Mouse (Mus musculus) left cerebral cortex, adult 18-20 months (tissue): ENCODE measurements around the gene Nudt2. TPM values are rescaled to one million over a fixed set of nuclear protein-coding genes. Genes with fewer than 3 reads are reported as not detected.
"Not testable (repeated sequence)": the region's sequence is repeated elsewhere in the genome, so short reads cannot be mapped to it uniquely, and the experiment has no call there.

ENCODE experiments used
- DNase-seq, 2 experiments: peaks; one replicate each; pipeline ENCODE4 v3.0.0; 2021 to 2022; ENCODE audit warnings: low spot score in 2 of 2, mixed read lengths in 1 of 2
- long read RNA-seq, 2 experiments: library from polyadenylated mRNA; stranded (forward); transcript quantifications; one replicate each; pipeline ENCODE4 v2.0.0; 2021
- total RNA-seq, 2 experiments: library from RNA; stranded (reverse); gene quantifications; 2 replicates each; pipeline ENCODE4 v1.2.3; 2021

Nudt2 gene
- total RNA-seq, result 10 to 100 TPM; 31.9 to 33.9 TPM
- long read RNA-seq, experiment 1, transcript Nudt2-201 (3 exons, 845 nt), result major isoform, 15 of 17 reads
- long read RNA-seq, experiment 1, partial matches to known transcripts, result 0 of 17 reads
- long read RNA-seq, experiment 1, other reads (novel, unspliced or antisense), result 2 of 17 reads
- long read RNA-seq, experiment 2, transcript Nudt2-201 (3 exons, 845 nt), result major isoform, 13 of 16 reads
- long read RNA-seq, experiment 2, partial matches to known transcripts, result 0 of 16 reads
- long read RNA-seq, experiment 2, other reads (novel, unspliced or antisense), result 3 of 16 reads

- peak; percentile 96 to 98 for DNase-seq
These were observed at the start of gene Nudt2, which contains the start of gene Kif24 for GRCm38 (mm10) chr4:41464345-41465286. TSS of gene Nudt2 (plus strand) at chr4:41465151. TSS of gene Kif24 (minus strand) at chr4:41464887.

DNA sequence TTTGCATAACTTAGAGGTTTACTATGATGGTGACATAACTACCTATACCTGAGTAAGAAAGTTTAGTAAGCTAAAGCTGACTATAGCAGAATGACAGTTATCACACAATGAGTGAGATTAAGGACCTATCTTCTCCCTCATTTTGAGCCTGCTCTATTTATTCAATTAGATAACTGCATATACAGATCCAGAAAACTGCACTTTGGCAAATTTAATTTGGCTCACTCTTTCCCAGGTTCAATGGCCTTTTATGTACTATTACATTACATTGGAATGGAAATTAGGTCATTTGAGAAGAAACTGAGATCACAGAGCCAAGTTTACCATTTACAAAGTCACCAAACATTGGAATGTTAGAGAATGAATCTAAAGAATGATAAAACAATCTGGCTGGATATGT is 48.0 kb upstream of the Nudt2 start:
- no peak for DNase-seq

DNA sequence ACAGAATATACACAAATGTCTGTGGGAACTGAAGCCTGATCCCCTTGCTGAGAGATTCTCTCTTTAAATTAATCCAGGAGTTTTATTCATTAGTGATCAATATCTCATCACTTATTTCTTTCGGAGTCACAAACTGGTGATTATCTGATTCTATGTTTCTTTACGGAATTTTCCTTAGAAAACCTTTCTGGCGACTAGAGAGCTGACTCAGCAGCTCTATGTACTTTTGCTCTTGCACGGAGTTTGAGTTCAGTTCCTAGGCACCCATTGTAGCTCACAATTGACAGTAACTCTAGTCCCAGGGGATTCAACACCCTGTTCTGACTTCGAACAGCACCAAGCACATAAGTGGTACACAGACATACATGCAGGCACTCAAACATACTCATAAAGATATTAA is 26.0 kb upstream of the Nudt2 start:
- DNase-seq, result no peak

DNA sequence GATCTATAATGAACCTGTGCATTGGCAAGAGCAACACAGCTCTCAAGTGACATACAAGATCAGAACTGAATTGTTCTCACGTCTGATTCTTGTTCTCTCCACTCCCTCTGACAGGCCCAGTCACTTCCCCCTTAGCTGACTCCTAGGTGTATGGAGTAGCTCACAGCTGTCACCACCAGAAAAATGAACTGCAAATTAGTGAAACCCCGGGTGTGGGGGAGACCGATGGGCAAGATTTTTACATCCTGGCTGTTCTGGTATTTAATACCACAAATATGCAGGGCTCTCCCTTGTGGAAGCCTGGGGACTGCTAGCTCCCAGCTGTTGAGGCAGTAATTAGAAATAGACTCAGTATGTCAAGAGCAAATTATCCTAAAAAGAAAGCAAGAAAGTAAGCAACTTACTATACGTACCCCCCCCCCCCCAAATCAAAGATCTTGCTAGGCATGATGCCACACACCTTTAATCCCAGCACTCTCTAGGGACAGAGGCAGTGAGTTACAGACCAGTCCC is 22.1 kb upstream of the Nudt2 start:
- no peak for DNase-seq

DNA sequence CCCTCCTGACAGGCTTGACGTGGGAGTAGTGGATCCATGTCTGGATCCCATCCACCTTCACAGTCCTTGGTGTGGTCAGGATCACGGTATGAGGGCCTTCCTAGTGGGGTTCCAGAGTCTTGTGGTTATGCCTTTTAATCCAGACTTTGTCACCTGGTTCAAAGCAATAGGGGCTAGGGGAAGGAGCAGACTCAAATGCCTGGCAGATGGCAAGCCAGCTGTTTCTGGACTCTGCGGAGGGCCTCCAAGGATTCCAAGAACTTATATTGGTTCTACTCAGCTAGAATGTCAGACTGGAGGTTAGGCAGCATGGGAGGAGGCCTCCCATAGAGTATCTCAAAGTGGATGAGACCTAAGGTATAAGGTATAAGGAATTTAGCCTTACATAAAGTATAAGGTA is 17.4 kb upstream of the Nudt2 start:
- DNase-seq, result no peak

DNA sequence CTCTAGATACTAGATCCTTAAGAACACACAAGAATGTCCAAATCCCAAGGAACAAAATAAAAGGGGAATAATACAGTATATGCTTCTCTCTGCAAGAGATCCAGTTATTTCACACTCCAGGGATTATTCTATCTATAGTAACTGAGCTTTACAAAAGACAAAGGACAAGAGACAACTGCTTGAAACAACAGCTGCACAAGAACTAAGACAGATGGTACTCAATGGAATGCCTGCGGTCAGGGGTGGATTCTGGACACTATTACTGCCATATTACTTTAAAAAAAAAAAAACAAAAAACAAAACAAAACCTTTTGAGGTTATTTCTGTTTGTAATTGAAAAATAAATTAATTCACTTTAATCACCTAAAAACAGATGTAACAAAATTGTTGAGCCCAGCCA is 4.3 kb upstream of the Nudt2 start:
- DNase-seq, result no peak

GRCm38 (mm10) chr4:41463051-41463738 is 1.8 kb upstream of the Nudt2 start:
- not testable (repeated sequence) for DNase-seq

GRCm38 (mm10) chr4:41465287-41465665 is 325 bp downstream of the Nudt2 start:
- no peak for DNase-seq

- DNase-seq, result peak; percentile 65
These were observed 3.6 kb downstream of the Nudt2 start for GRCm38 (mm10) chr4:41468396-41469080.

DNA sequence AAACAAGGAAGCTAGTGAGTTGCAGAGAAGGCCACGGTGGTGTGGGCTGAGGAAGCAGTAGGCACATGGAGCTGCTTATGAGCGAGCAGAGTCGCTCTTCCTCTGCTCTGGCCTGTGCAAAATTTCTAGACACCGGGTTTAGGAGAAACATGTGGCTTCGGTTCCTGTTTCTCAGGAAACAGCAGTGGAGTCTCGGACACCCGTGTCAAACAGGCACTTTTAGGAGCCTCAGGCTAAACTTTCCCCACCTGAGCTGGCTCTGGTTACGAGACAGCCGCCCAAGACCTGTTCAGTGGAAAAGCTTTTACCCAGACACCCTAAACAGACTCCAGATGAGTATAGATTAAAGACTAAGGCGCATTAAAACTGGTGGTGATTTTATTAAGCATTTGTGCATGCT is 4.2 kb downstream of the Nudt2 start:
- no peak for DNase-seq

DNA sequence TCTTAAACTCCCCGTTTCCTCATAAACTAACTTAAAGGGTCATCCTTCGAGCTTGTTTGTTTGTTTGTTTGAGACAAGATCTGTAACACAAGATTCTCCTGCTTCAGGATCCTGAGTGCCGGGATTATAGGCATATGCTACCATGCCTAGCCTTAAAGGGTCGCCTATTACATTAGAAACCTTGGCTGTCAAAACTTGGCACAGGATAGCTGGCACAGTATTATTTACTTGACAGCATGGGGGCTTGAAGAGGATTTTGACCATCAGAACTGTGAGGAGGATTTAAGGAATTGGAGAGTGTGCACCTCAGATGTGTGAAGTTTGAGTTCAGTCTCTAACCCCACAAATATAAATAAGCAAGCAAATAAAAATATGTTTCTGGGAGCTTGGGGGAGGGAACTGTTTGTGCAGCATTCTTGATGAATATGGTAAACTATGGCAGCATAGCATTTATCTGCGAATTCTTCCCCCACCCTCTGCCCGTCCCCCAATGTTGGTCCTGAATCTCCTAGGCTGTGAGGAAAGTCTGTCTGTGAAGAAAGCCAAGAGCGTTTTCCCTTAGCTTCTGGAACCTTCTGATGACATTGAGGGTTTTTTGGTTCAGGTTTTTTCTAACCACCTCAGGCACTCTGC is 5.2 kb downstream of the Nudt2 start:
- DNase-seq, result peak in 1 of 2 experiments; percentile 63

DNA sequence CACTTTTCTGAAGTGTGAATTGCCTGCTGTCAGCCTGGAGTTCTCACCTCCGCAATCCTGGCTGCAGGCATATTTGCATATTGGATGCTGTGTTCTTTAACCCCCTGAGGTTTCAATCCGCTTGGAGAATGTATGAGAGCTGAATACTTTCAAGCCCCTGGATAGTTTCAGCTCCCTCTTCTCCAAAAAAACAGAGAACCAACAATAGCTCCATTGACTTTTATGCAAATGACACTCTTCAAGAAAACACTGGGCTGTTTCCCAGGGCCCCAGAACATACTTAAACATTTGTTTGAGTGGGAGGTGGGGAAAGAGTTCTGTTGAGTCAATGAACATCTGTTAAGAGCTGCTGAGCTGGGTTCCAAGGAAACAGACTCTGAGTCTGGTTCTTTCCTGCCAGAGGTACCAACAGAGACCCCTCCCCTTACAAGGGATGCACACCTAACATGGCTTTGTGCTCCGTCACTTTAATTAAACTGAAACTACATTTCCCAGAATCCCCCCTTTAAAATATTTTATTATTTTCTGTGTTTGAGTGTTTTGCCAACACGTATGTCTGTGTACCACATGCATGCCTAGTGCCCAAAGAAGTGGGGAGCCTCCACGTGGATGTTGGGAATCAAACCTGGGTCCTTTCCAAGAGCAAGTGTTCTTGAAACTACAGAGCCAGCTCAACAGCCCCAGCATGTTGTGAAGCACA is 5.9 kb downstream of the Nudt2 start:
- DNase-seq, result peak; percentile 48 to 64

DNA sequence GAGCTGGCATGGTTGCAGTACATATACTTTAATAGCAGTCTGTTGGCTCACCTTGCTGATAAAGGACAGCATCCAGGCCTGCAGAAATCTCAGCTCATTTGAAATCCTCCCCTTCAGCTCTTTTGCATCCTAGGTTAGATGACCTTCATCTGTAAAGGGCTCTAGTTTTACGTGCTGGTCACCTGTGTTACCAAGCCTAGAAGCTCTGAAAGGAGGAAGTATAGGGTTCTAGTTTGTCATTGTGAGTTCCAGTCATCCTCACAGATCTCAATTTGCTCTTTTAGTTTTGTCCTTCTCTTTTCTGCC is 6.4 kb downstream of the Nudt2 start:
- no peak for DNase-seq

- no peak for DNase-seq
These were observed 12.8 kb downstream of the Nudt2 start for GRCm38 (mm10) chr4:41477648-41478160.

GRCm38 (mm10) chr4:41478751-41479455 is 14.0 kb downstream of the Nudt2 start:
- DNase-seq, result no peak

DNA sequence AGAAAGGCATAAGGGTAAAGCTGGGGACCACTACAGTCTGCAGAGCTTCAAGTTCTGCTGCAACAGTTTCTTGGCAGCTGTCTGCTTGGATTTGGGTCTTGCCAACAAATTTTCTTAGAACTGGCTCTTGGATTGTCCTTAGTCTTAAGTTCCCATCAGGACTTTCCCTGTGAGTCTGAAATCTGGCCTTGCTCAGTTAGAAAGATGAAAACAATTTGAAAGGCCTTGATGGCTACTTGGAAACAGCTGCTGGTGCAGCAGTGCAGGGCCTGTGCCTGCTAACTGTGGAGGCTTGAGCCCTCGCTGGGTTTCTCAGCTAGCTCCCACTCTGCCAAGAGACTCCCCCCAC is 14.5 kb downstream of the Nudt2 start:
- no peak for DNase-seq

DNA sequence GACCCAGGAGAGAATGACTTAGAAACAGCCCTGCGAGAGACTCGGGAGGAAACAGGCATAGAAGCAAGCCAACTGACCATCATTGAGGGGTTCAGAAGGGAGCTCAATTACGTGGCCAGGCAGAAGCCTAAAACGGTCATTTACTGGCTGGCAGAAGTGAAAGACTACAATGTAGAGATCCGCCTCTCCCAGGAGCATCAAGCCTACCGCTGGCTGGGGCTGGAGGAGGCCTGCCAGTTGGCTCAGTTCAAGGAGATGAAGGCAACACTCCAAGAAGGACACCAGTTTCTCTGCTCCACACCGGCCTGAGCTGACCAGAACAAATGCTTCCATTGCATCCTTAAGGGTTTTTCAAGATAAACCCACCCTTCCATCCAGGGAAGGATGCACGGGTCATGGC is 15.3 kb downstream of the Nudt2 start:
- DNase-seq, result peak in 1 of 2 experiments; percentile 23

DNA sequence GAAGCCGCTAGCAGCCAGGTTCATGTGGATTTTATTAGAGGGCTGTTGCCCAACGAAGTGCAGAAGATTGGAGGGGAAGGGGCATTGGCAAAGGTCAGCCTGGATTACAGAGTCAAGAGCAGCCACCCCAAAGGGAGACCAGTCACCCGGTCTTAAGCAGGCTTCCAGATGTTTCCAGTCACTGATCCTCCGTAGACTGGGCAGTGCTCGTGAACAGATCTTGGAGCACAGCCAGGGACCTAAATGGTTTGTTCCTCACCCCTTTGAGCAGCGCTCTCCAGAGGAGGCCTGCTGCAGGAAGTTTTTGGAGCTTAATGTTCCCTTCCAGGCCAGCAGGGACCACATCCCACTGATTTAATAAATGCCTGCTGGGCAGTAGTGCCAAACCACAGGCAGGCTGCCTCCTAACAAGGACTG is 16.7 kb downstream of the Nudt2 start:
- no peak for DNase-seq

DNA sequence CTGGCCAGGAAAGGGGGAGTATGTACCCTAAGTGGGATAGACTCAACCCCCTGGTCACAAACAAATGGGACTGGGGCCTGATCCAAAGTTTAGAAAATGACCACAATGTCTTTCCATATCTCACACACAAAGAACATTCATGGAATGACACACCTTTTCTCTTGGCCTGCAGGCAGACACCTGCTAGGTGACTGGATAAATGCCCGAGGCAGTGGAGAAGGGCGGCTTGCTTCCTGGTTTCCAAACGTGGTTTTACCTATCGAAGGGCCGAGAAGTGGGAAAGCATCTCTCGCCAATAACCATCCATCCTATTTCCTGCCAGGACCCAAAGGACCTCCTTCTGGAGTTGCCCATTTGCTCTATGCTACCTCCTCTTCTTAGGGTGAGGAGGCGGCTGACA is 28.0 kb downstream of the Nudt2 start:
- no peak for DNase-seq
